Mouse (Mus musculus) neural tube, embryonic 14.5 days (tissue): Measurements from ENCODE around the gene Gm20388. TPM values are rescaled to one million over a fixed set of nuclear protein-coding genes. Genes with fewer than 3 reads are reported as not detected.
"Not testable (repeated sequence)": the region's sequence is repeated elsewhere in the genome, so short reads cannot be mapped to it uniquely, and the experiment has no call there.

Experiments
- ATAC-seq: fragments of 200-750 bp; cut with Nextera tagmentation; 2 replicates; pipeline ENCODE4 v1.8.0; 2017; ENCODE audit warnings: low read depth, mild to moderate bottlenecking, moderate TSS enrichment, moderate library complexity
- H3K27ac ChIP-seq: fragments of 300-500 bp; sonication (generic); 2 replicates; pipeline ENCODE4 v1.5.1; 2014; ENCODE audit warnings: low read depth, mild to moderate bottlenecking, control low read depth, low read length, moderate library complexity, mixed read lengths
- H3K27me3 ChIP-seq: fragments of 300-500 bp; sonication (generic); 2 replicates; pipeline ENCODE4 v1.6.1; 2014; ENCODE audit warnings: low read length; ENCODE audit not compliant: control insufficient read depth, insufficient read depth
- H3K36me3 ChIP-seq: fragments of 300-500 bp; sonication (generic); 2 replicates; pipeline ENCODE4 v1.6.1; 2014; ENCODE audit warnings: low read length, mixed read lengths; ENCODE audit not compliant: control insufficient read depth, insufficient read depth
- H3K4me1 ChIP-seq: fragments of 300-500 bp; sonication (generic); 2 replicates; pipeline ENCODE4 v1.6.1; 2014; ENCODE audit warnings: low read length; ENCODE audit not compliant: control insufficient read depth, insufficient read depth
- H3K4me2 ChIP-seq: fragments of 300-500 bp; sonication (generic); 2 replicates; pipeline ENCODE4 v1.6.1; 2014; ENCODE audit warnings: mild to moderate bottlenecking, low read depth, low read length, control low read depth
- H3K4me3 ChIP-seq: fragments of 300-500 bp; sonication (generic); 2 replicates; pipeline ENCODE4 v1.5.1; 2014; ENCODE audit warnings: low read depth, low read length, control low read depth, mixed read lengths
- H3K9ac ChIP-seq: fragments of 300-500 bp; sonication (generic); replicated peaks from 2 replicates; pipeline ENCODE4 v1.6.1; 2014; ENCODE audit warnings: low read depth, mild to moderate bottlenecking, control low read depth, low read length, mixed read lengths
- H3K9me3 ChIP-seq: fragments of 300-500 bp; sonication (generic); 2 replicates; pipeline ENCODE4 v1.6.1; 2016; ENCODE audit warnings: low read length; ENCODE audit not compliant: control insufficient read depth
- WGBS: fragments of 180-500 bp; shearing (Covaris S2); extraction: QIAGEN DNeasy Blood & Tissue Kit; methylation state at CpG from one replicate; pipeline ENCODE4 v1.1.7; 2014; 5-methylcytosine and 5-hydroxymethylcytosine counted together
- polyA plus RNA-seq: library from polyadenylated mRNA; unstranded; fragments of >200 nt; fragmentation: Nextera tagmentation; extraction: Ambion mirVana; gene quantifications from 2 replicates; pipeline ENCODE4 v1.2.1, GENCODE M21; 2014

Gm20388 gene
- polyA plus RNA-seq, 1 experiment from 2014 or later, result 10.3 TPM

DNA sequence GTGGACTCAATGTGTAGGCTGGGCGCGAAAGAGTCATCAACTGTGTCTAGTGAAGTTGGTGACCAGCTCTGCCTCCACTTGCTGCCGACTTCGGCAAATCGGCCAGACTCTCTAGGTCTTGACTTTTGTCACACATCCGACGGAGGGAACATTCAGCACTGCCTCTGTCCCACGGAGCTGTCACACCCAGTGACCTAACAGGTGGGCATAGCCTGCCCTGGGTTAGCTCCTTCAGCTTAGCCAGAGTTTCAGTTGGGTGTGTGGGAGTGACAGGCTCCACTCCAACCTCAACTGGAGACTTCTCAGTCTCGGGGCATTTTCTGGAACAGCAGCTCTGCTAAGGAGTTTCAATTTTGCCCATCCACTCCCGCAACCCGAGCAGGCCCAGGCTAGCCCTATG is 1223.9 kb downstream of the Gm20388 start:
- Histone ChIP-seq H3K27me3 (peaks cover 5% of the 10 kb centered on the region), H3K9ac (no peak overlapping the region), H3K36me3 (no peaks in the 10 kb centered on the region), H3K9me3 (no peaks in the 10 kb centered on the region), H3K27ac (no peak overlapping the region), H3K4me2 (no peak overlapping the region), H3K4me1 (no peaks in the 10 kb centered on the region), H3K4me3 (no peak overlapping the region)
- no peak for ATAC-seq
- WGBS, result 91% methylated on average over 11 of the region's 11 CpGs

DNA sequence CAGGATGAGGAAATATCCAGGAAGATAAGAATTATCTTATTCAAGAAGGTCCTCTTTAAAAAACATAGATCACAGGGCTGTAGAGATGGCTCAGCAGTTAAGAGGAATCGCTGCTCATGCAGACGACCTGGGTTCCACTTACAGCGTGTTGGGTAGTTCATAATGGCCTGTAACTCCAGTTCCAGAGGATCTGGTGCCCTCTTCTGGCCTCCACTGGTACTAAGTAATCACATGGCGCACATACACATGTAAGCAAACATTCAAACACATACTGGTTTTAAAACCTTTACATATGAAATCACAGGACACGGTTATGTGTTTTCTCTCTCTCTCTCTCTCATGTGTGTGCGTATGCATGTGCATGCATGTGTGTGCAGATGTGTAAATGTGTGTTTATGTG is 1226.2 kb downstream of the Gm20388 start:
- Histone ChIP-seq H3K9ac (no peak overlapping the region), H3K4me2 (no peak overlapping the region), H3K9me3 (no peaks in the 10 kb centered on the region), H3K36me3 (no peaks in the 10 kb centered on the region), H3K27ac (no peak overlapping the region), H3K4me1 (no peaks in the 10 kb centered on the region), H3K27me3 (no peaks in the 10 kb centered on the region), H3K4me3 (no peak overlapping the region)
- no peak for ATAC-seq
- WGBS, result 96% methylated on average over 6 of the region's 6 CpGs

DNA sequence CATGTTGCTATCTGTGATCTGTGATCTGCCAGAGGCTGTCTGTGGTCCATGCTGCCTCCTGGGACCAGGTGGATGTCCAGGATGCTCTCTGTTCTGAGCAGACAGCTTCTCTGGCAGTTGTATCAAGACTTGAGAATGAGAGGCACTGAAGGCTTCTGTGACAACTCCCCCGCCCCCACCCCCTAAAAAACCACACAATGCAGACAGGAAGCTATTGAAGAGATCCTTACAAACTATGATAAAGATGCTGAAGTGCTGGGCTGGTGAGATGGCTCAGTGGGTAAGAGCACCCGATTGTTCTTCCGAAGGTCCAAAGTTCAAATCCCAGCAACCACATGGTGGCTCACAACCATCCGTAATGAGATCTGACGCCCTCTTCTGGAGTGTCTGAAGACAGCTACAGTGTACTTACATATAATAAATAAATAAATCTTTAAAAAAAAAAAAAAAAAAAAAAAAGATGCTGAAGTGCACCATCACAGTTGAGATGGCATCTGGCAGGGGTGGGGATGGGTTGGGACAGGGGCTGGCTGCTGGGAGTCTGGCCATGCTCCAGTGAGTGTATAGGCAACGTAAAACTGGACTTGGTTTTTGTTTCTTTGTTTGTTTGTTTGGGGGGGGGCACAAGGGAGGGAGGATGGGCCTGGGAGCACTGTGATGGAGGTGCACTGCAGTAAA is 1235.0 kb downstream of the Gm20388 start:
- not testable (repeated sequence) for H3K9ac ChIP-seq, ATAC-seq

DNA sequence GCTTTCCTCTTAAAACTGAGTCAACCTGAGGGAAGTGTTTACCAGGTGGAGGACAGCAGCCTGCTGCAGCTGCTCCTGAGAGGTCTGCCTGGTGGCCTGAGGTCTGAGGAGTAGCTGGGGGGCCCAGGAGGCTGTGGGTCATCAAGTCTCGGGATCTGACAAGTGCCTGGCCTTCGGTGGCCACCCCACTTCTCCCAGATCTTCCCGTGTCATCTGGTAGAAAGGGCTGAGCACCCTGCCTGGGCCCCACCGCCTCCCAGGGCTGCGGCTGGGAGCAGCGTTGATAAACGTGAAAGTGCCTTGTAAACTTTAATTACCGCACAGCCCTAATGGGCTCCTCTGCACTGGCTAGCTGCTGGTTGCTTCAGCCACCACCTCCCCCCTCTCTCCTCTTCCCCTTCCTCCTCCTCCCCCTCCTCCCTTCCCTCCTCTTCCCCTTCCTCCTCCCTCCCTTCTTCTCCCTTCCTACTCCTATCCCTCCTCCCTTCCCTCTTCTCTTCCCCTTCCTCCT is 1238.0 kb downstream of the Gm20388 start:
- Histone ChIP-seq H3K4me2 (no peak overlapping the region), H3K27me3 (no peaks in the 10 kb centered on the region), H3K36me3 (no peaks in the 10 kb centered on the region), H3K9me3 (no peaks in the 10 kb centered on the region), H3K4me1 (no peaks in the 10 kb centered on the region), H3K4me3 (no peak overlapping the region), H3K27ac (no peak overlapping the region), H3K9ac (no peak overlapping the region)
- no peak for ATAC-seq
- 8% methylated on average over 8 of the region's 8 CpGs for WGBS

More for the DNA sequence above, 1235.0 kb downstream of the Gm20388 start:
- H3K9me3 ChIP-seq, H3K36me3 ChIP-seq, H3K4me1 ChIP-seq, H3K4me2 ChIP-seq, H3K4me3 ChIP-seq, H3K27me3 ChIP-seq, H3K27ac ChIP-seq: not testable (repeated sequence)
- WGBS, result 75% methylated on average over 4 of the region's 6 CpGs

DNA sequence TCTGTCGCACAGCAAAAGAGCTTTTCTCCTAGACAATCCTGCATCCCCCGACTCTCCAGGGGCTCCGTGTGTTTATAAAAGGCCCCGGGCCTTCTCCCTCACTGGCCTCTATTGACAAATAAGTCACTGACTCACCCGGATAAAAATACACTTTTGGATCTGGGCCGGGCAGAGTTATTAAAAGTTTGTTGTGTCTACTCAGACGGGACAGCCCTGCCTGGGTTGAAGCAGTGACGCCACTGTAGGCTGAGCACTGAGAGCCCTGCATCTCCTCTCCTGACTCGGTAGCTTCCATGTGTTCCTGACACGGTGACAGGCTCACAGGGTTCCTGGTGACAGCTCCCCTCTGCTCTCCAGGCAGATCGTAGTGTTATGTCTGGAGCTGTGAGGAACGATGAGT is 1241.8 kb downstream of the Gm20388 start:
- no peak overlapping the region for H3K4me3 ChIP-seq
- 63% methylated on average over 12 of the region's 12 CpGs for WGBS
- ATAC-seq, result no peak
- no peaks in the 10 kb centered on the region for H3K27me3 ChIP-seq
- no peaks in the 10 kb centered on the region for H3K4me1 ChIP-seq
- no peak overlapping the region for H3K27ac ChIP-seq
- H3K4me2 ChIP-seq, result no peak overlapping the region
- no peaks in the 10 kb centered on the region for H3K9me3 ChIP-seq
- H3K36me3 ChIP-seq, result no peaks in the 10 kb centered on the region
- H3K9ac ChIP-seq, result no peak overlapping the region

DNA sequence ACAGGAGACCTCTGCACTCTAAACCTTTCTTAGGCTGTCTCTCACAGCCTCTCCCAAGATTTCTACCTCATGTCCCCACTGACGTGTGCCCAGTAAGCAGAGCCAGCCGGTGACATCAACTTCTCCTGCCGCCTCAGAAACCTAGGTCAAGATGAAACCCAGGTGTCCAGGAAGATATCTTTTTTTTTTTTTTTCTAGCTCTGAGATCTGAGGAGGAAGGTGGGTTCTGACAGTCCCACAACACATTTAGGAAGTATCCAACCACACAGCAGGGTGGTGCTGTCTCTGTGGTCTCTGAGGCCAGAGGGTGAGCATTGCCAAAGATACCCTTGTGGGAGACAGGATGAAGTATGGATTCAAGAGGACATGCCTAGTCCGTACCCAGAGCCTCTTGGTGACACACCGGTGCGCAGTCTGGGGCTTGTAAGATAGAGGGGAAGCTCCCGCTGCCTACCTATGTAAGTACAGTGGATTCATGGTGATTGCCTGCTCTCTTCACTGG is 1246.4 kb downstream of the Gm20388 start:
- Histone ChIP-seq H3K27ac (no peak overlapping the region), H3K9me3 (no peaks in the 10 kb centered on the region), H3K36me3 (no peaks in the 10 kb centered on the region), H3K4me3 (no peak overlapping the region), H3K4me2 (no peak overlapping the region), H3K9ac (no peak overlapping the region), H3K27me3 (no peaks in the 10 kb centered on the region), H3K4me1 (no peaks in the 10 kb centered on the region)
- 89% methylated on average over 7 of the region's 7 CpGs for WGBS
- no peak for ATAC-seq

DNA sequence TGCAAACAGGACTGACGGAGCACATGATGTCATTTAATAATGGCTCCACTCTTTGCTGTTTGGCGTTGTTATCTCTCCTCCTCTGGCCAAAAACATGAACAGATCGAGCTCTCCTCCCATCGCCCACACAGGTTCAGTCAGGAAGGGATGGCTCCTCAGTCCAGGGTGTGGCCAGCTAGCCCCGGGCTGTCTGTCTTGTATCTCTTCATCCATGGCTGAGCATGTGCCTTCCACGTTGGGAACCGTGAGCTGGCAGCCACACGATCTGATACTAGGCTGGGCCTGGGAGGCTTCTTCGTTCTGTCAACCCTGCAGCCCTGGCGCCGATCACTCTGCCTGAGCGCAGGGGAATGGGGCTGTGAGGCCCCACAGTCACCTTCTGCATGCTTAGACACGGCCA is 1248.2 kb downstream of the Gm20388 start:
- 87% methylated on average over 13 of the region's 13 CpGs for WGBS
- no peak for ATAC-seq
- no peaks in the 10 kb centered on the region for H3K4me1 ChIP-seq

DNA sequence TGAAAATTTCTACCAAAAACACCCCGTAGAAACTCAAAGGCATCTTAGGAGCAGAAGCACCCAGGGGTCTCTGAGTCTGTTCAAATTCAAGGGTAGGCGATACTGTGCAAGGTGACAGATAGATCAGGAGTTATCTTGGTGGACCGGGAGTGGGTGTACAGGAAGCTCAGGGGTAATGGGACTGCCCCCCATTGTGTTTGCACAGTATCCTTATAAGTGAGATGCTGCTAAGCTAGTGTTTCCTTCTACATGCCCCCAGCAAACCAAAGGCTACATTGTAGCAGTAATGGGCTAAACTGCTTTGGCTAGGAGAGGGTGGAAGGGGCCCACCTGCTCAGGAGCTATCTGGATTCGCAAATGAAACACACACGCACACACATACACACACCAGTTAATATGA is 1250.8 kb downstream of the Gm20388 start:
- Histone ChIP-seq H3K9ac (no peak overlapping the region), H3K4me1 (peaks cover 3% of the 10 kb centered on the region; the same call in 1 of the 2 replicates), H3K4me3 (no peak overlapping the region), H3K27ac (no peak overlapping the region), H3K36me3 (no peaks in the 10 kb centered on the region), H3K4me2 (no peak overlapping the region), H3K9me3 (no peaks in the 10 kb centered on the region), H3K27me3 (no peaks in the 10 kb centered on the region)
- 91% methylated on average over 5 of the region's 5 CpGs for WGBS
- no peak for ATAC-seq

More for the DNA sequence above, 1248.2 kb downstream of the Gm20388 start:
- Histone ChIP-seq H3K27ac (no peak overlapping the region), H3K9ac (no peak overlapping the region), H3K27me3 (no peaks in the 10 kb centered on the region), H3K4me3 (no peak overlapping the region), H3K9me3 (no peaks in the 10 kb centered on the region), H3K4me2 (no peak overlapping the region), H3K36me3 (no peaks in the 10 kb centered on the region)

DNA sequence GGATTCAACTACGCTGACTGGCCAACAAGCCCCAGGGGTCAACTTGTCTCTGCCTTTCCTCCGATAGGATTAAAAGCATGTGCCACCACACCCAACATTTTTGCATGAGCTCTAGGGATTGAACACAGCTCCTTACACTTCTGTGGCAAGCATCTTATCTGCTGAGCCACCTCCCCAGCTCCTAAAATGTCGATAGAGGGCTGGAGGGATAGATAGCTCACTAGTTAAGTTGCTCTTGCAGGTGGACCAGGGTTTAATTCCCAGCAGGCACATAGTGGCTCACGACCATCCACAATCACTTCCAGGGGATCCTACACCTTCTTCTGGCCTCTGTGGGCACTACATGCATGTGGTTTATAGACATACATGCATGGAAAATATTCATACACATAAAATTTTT is 1251.8 kb downstream of the Gm20388 start:
- Histone ChIP-seq H3K9ac (no peak overlapping the region), H3K9me3 (no peaks in the 10 kb centered on the region), H3K27me3 (no peaks in the 10 kb centered on the region), H3K4me1 (peaks cover 3% of the 10 kb centered on the region; the same call in 1 of the 2 replicates), H3K4me2 (no peak overlapping the region), H3K36me3 (no peaks in the 10 kb centered on the region), H3K4me3 (no peak overlapping the region), H3K27ac (no peak overlapping the region)
- WGBS, result 82% methylated on average over 4 of the region's 4 CpGs
- no peak for ATAC-seq
